Mouse (Mus musculus) G1E (cell line): ENCODE measurements around the gene Mymk.

ENCODE experiments used
- CTCF ChIP-seq: IDR thresholded peaks from 2 replicates; pipeline ENCODE4 v1.5.1; 2012; ENCODE audit warnings: low read depth, low read length, inconsistent platforms, mixed read lengths
- GATA1 ChIP-seq: IDR thresholded peaks from 2 replicates; pipeline ENCODE4 v1.6.1; 2012; ENCODE audit warnings: borderline replicate concordance, low read length, inconsistent platforms, mixed read lengths
- POLR2AphosphoS5 ChIP-seq: IDR thresholded peaks from 2 replicates; pipeline ENCODE4 v1.6.1; 2012; ENCODE audit warnings: low read depth, low read length, inconsistent platforms; ENCODE audit not compliant: insufficient replicate concordance
- TAL1 ChIP-seq: conservative IDR thresholded peaks from 2 replicates; pipeline ENCODE4 v1.6.1; 2012; ENCODE audit warnings: low read depth, low read length, inconsistent platforms, mixed read lengths

DNA sequence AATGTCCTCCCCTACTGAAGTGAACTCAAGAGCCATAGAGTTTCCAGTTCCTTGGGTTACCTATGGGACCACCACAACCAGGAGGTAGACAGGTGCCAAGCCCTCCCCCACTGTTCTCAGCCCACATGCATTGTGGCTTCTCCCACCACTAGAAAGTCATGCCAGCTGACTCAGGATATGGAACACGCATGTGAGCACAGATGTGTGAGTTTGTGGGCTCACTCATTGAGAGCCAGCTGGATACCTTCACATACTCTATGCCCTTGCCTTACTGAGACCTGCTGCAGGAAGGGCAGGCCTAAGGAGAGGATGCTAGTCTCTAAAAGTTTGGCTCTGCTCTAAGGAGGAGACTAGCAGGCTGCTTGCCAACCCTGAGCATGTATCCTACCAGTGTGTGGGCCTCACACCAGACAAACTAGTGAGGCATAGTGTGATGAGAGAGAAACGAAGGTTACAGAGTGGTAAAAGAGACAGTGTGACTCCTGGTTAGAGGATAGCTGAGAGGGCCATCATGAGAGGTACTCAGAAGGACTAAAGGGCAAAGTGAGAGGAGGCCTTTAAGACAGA is 1.6 kb downstream of the Mymk start:
- TF ChIP-seq CTCF (no peak), POLR2AphosphoS5 (no peak), TAL1 (no peak), GATA1 (no peak)
